Mouse (Mus musculus) neural tube, embryonic 14.5 days (tissue): ENCODE measurements around the gene Olfr211. TPM values are rescaled to one million over a fixed set of nuclear protein-coding genes. Genes with fewer than 3 reads are reported as not detected.

Experiments
- polyA plus RNA-seq: library from polyadenylated mRNA; unstranded; fragments of >200 nt; fragmentation: Nextera tagmentation; extraction: Ambion mirVana; gene quantifications from 2 replicates; pipeline ENCODE4 v1.2.1, GENCODE M21; 2014

Olfr211 gene
- polyA plus RNA-seq, 1 experiment from 2014 or later, result not detected

Other genes with a start within 250 kb of the Olfr211 start
- 6.7 and 7.3 TPM in 2 replicates for gene Zfand4, start 224.9 kb upstream of the Olfr211 start, polyA plus RNA-seq
- 64.0 and 72.8 TPM in 2 replicates for gene March8, start 151.1 kb upstream of the Olfr211 start, polyA plus RNA-seq
- 0.72 and 0.88 TPM in 2 replicates for gene Alox5, start 27.9 kb upstream of the Olfr211 start, polyA plus RNA-seq
- 0.17 TPM in 1 of 2 replicates, not detected in the other for gene Olfr212, start 17.4 kb downstream of the Olfr211 start, polyA plus RNA-seq
- gene Olfr213, start 49.4 kb downstream of the Olfr211 start, polyA plus RNA-seq, result not detected in 2 replicates
- 0.43 TPM in 1 of 2 replicates, not detected in the other for gene Gm5580, start 62.0 kb downstream of the Olfr211 start, polyA plus RNA-seq
- not detected in 2 replicates for gene Olfr214, start 65.1 kb downstream of the Olfr211 start, polyA plus RNA-seq
- gene Olfr215, start 95.1 kb downstream of the Olfr211 start, polyA plus RNA-seq, result not detected in 2 replicates
- gene Zfp422, start 139.9 kb downstream of the Olfr211 start, polyA plus RNA-seq, result 133 and 154 TPM in 2 replicates
- 6.9 and 8.5 TPM in 2 replicates for gene Depp1, start 161.5 kb downstream of the Olfr211 start, polyA plus RNA-seq
- 25.3 and 32.3 TPM in 2 replicates for gene Rassf4, start 184.9 kb downstream of the Olfr211 start, polyA plus RNA-seq
- gene Tmem72, start 227.8 kb downstream of the Olfr211 start, polyA plus RNA-seq, result 0.09 and 0.79 TPM in 2 replicates